Mouse (Mus musculus) gastrocnemius, postnatal 36 days (tissue): Measurements from ENCODE around the gene Trpm8. TPM values are rescaled to one million over a fixed set of nuclear protein-coding genes. Genes with fewer than 3 reads are reported as not detected.

Experiments
- DNase-seq, 2 experiments: peaks; one replicate each; pipeline ENCODE4 v3.0.0; 2022
- intact Hi-C: fragments of 180-260 bp; cut with DNase I; formaldehyde crosslinking; loops from one replicate; pipeline ENCODE4 v1.15.1; 2025
- long read RNA-seq, 2 experiments: library from polyadenylated mRNA; stranded (forward); transcript quantifications; one replicate each; pipeline ENCODE4 v2.0.0; 2021
- total RNA-seq, 2 experiments: library from RNA; stranded (reverse); gene quantifications; 2 replicates each; pipeline ENCODE4 v1.2.3; 2021

Trpm8 gene
- not detected for total RNA-seq
- long read RNA-seq, experiment 1 = 0 reads
- long read RNA-seq, experiment 2 = 0 reads

DNA sequence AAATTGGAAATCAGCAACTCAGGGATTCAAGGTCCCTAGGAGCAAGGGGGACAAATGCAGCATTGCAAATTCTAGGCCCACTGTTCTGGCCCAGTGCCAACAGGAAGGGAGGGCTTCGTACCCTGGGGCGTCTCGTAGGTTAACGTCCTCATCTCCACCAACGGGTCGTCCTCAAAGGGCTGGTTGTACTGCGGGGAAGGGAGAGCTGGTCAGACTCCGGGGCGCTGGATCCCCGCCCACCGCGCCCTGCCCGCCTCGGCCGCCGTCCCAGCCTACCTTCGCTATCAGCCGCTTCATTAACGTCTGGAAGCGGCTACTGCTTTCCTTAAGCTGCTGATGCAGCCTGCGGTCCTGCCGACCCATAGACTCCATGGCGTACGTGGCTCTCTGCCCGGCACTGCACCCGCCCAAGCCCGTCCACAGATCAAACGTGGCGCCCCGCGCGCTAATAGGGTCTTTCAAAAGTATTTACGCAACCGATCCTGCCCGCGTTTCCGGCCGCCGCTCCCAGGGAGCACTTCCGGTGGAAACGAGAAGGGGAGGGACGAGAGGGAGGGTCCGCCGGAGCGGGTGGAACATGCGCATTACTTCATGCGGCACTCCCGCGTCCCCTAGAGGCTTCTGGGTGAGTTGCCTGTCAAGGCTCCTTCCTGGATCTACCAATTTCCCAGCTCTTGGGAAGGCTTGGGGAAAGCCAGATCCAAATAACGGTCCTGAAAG lies at the start of gene Trpm8, which contains the start of gene Hjurp:
Trpm8 (plus strand) TSS at position 564 of the 720 bp plus-strand sequence.
Hjurp (minus strand) TSS at position 536 of the 720 bp plus-strand sequence.
- intact Hi-C loops = no loop called here
- peak; percentile 100 for DNase-seq

DNA sequence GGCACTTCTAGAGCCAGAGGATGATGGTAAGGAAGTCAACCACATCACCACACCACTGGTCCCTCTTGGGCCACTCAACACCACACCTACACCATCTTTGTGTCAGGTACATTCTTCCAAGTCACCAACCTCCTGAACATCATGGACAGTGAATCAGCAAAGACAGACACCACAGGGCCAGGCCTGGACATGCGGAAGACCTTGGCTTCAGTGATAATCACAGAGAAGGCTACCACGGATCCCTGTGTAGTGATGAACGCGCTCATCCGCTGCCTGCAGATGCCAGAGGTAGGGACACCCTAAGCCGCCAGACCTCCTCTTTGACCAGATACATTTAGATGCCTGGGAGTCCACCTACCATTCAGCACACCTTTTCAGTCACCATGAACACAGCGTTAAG lies 49.3 kb upstream of the Trpm8 start:
- intact Hi-C loops = no loop called here
- peak; percentile 5 to 22 for DNase-seq

DNA sequence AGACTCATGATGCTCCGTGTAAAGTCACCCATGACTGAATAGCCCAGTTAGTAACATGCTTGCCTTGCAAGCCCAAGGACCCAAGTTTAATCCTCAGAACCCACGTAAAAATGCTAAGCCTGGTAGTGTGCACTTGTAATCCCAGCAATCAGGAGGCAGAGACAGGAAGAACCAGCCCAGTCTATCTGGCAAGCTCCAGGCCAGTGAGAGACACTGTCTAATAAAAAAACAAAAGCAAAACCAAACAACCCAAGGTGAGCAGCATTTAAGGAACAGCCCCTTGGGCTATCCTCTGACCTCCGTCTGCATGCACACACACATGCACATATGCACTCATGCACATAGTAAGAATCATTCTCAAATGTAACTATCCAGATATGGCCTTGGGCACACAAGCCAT lies 47.9 kb upstream of the Trpm8 start:
- intact Hi-C loops = no loop called here
- DNase-seq = no peak

- peak in 1 of 2 experiments; percentile 5 for DNase-seq
- intact Hi-C loops = no loop called here
Observed at GRCm38 (mm10) chr1:88229986-88230385, 47.5 kb upstream of the Trpm8 start.

DNA sequence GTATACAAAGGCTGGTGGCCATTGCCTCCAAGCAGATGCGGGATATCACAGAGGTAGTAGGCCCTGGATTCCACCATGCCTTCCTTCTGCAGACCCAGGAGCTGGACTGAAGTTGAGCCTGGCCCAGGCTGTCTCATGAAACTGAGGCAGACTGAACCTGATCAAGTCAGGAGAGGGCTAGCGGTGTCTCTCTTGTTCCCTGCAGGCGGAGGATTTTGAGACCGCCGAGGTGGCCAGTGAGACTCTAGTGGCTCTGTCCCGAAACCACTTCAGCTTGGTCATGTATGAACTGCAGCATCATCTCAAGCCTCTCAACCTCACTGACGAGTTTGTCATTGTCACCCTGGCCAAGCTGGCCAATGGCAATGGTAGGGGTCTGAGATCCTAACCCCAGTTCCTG lies 47.0 kb upstream of the Trpm8 start:
- peak in 1 of 2 experiments; percentile 6 for DNase-seq
- intact Hi-C loops = no loop called here

- intact Hi-C loops = no loop called here
- peak in 1 of 2 experiments; percentile 10 for DNase-seq
Observed at GRCm38 (mm10) chr1:88230981-88231802, 46.3 kb upstream of the Trpm8 start.

- DNase-seq = peak; percentile 4 to 15
- intact Hi-C loops = no loop called here
Observed at GRCm38 (mm10) chr1:88231803-88232499, 45.5 kb upstream of the Trpm8 start.

DNA sequence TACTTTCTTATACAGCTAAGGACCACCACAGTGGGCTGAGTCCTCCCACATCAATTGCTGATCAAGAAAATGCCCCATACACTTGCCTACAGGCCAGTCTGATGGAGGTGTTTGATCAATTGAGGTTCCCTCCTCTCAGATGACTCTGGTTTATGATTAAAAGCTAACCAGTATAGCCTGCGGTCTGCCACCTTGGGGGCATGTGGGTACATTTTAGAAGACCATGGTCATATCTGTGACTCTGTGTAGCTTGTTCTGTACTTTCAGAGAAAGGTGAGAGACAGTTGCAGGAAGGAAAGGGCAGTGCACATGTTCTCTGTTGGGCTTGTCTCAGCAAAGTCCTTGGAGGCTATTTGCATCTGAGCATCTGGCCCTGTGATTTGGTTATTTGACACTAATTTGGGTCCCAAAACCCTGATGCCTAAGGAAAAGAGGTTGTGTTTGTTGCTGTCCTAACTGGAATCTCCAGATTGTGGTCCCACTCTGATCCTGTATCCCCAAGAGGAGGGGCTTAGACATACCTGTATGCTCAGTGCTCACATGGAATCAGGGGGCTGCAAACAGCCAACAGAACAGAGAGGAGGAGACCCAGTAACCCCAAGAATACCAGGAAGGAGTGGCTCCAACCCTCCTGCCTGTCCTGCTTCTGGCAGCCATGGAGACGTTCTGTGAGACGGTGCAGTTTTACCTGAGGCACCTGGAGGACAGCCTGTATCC lies 44.6 kb upstream of the Trpm8 start:
- DNase-seq = peak; percentile 3 to 17
- intact Hi-C loops = no loop called here

DNA sequence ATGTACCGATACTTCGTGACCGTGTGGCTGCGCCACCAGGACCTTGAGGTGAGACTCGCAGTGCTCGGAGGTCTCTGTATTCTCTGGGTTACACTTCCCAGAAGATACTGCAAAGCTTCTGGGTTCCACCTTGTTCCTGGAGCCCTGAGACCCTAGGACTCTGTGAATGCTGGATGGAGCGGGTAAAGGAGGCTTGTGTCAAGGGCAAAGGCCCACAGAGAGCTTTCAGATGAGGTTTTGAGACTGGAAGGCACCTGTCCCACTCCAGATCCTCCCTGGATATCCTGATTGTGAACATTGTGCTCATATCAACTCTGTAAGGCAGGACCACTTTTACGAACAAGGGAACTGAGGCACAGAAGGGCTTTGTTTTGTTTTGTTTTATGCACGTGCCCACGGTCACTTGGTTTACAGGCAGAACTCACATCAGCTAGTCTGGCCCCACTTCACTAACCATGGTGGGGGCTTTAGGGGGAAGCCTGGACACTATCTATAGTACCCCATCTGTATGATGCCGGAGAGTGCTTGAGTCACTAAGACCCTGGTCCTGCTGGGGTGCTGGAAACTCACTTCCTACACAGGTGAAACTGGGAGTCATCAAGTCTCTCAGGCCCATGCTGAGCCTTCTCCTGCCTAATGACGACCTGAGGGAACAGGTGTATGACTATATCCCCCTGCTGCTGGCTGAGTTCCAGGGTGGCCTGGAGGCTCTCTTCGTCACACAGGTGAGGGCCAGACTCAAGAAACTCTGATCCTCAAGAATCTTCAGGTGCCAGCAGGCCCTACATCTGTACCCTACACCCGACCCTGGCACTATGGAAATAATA lies 43.8 kb upstream of the Trpm8 start:
- intact Hi-C loops = no loop called here

DNA sequence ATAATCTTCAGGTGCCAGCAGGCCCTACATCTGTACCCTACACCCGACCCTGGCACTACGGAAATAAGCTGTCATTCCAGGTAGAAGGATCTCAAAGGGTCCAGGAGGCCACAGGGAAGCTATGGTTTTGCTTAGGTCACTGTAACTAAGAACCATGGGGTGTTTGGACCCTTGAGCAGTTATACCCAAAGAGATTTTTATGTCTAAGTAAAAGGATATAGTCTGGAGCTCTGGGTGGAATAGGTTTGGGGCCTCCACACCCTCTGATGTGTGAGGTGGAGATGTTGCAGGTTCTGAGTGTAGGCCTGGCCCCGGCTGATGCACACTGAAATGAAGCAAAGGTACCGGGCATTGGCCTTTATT lies 43.2 kb upstream of the Trpm8 start:
- no peak for DNase-seq
- intact Hi-C loops = no loop called here

More for the DNA sequence above, 43.8 kb upstream of the Trpm8 start:
- DNase-seq = peak; percentile 3 to 39

- peak in 1 of 2 experiments; percentile 19 for DNase-seq
- intact Hi-C loops = no loop called here
Observed at GRCm38 (mm10) chr1:88234646-88235045, 42.8 kb upstream of the Trpm8 start.

DNA sequence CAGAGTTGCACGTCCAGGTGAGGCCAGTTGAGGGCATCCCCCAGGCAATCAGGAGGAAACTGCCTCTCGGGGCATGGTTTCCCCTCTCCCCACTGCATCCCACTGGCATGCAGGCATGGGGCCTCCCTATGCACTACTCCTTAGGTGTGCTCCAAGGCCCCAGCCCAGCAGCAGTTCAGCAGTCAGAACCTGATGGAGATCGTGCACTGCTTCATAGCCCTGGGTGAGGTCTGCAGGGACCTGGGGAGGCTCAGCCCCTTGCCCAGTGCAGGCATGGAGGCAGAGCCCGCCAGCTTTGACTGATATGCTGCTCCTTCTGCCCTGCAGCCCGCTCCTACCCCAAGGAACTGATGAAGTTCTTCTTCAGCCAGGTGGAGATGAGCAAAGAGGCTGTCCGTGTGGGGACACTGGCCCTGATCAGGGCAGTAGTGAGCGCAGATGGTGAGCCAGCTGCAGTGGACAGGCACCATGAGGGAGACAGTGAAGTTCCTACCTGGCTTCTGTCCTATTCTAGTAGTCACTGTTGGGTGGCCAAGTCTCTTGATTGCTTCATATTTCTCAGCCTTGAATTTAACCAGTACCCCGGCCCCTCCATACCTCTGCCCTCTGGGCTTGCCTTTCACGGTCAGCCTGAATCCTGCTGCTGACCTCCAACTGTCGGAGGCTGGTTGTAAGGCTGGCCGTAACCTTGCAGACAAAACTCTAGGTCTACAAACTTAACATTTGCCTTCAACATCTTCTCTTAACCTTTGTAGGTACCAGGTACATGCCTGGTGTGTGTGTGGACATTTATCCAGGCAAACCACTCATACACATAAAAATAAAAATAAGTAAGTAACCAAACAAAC lies 42.2 kb upstream of the Trpm8 start:
- intact Hi-C loops = no loop called here
- DNase-seq = peak in 1 of 2 experiments; percentile 38

DNA sequence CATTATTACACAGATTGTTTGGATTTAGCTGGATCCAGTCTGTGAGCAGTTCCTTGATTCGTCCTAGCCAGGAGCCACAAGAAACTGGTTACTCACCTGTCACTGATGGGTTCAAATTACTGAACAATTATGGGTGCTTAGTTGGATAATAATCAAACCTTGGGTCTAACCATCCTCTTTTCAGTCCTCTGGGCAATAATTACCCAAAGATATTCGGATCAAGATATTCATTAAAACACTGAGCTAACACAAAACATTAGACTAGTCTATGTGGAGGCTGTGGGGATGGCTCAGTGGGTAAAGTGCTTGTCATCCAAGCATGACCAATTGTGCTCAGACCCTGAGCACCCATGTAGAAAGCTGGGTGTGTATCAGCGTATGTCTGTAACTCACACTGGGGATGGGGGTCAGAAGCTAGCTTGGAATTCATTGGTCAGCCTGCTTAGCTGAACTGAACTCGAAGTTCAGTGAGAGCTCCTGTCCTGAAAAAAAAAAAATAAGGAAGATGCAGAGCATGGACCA lies 41.5 kb upstream of the Trpm8 start:
- intact Hi-C loops = no loop called here
- DNase-seq = no peak

DNA sequence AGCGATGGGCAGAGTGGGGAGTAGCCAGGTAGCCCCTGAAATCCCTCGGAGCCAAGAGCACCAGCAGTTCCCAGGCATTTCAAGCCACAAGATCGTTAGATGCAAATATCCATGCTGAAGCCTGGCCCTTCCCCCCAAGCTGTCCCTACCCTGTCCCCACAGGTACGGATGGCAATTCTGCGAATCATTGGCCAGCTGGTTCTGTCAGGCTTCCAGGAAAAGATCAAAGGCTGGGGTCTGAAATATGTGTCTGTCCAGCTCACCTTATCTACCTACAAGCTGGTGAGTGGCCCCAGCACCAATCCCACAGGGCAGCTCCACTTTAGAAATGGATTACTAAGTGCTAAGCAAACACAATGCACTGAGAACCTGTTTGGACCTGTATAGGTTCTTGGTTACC lies 40.1 kb upstream of the Trpm8 start:
- DNase-seq = peak in 1 of 2 experiments; percentile 31
- intact Hi-C loops = no loop called here

- intact Hi-C loops = no loop called here
- DNase-seq = no peak
Observed at GRCm38 (mm10) chr1:88238771-88239170, 38.7 kb upstream of the Trpm8 start.

GRCm38 (mm10) chr1:88240072-88240471 lies 37.4 kb upstream of the Trpm8 start:
- intact Hi-C loops = no loop called here
- peak in 1 of 2 experiments; percentile 18 for DNase-seq

DNA sequence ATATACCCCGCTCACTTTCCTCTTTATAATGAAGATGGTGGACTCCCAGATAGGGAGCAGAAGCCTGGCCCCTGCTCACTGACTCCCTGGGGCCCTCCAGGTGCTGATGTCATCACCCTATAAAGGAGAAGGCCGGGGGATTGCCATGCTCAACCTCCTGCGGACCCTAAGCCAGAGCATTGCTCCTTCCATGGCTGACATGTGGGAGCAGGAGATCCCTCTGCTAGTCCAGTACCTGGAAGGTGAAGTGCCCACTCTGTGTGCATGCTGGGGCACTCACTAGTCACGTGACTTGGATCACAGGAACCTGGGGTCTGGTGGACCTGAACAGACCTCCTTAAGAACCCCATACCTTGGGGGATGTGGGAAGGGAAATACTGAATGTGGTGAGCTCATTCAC lies 36.9 kb upstream of the Trpm8 start:
- intact Hi-C loops = no loop called here

GRCm38 (mm10) chr1:88243861-88244260 lies 33.6 kb upstream of the Trpm8 start:
- intact Hi-C loops = no loop called here
- peak in 1 of 2 experiments; percentile 20 for DNase-seq

More for the DNA sequence above, 36.9 kb upstream of the Trpm8 start:
- peak in 1 of 2 experiments; percentile 30 for DNase-seq
